Mouse (Mus musculus): Measurements from ENCODE around the gene Acrbp. TPM values are rescaled to one million over a fixed set of nuclear protein-coding genes. Genes with fewer than 3 reads are reported as not detected.
A peak's percentile ranks its signal among the peaks of the same experiment; 100 is the strongest.

Gene Acrbp
- 1.4 TPM for polyA plus RNA-seq (2012; fragmentation: generic; extraction: Trizol)

DNA sequence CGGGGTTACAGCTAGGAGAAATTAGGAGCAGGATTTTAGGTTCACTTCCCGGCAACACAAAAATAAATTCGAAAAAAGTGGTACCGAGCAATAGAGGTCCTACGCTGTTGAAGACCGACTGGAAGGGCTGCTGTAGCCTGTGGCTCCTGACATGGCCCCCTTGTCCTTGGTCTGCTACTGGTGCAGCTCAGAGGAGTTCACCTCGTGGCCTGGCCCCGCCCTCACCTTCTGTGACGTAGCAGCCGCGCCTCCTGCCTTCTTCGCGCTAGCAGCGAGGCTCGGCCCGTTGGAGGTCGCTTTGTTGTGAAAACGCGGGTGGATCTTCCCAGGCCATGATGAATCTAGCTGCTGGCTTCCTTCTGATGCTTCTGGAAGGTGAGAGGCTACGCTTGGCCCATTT, at the start of gene Acrbp:
Gene Acrbp (plus strand): TSS at position 12 of the 400 bp plus-strand sequence.
- Histone ChIP-seq H3K4me2 (ENCODE audit: low read depth) (no peak within 1 kb of the TSS), H3K36me3 (ENCODE audit: control insufficient read depth, insufficient read depth) (peaks cover 19% of the 10 kb centered on the region), H3K27me3 (ENCODE audit: control insufficient read depth, insufficient read depth, insufficient read length) (no peaks in the 10 kb centered on the region), H3ac (ENCODE audit: control insufficient read depth, insufficient read length) (no peak within 1 kb of the TSS), H3K4me3 (no peak within 1 kb of the TSS), H3K79me2 (ENCODE audit: control insufficient read depth, insufficient read depth) (no peaks in the 10 kb centered on the region)
- no peak for TF ChIP-seq TCF3 (IDR thresholded peaks at IDR 0.05; ENCODE audit: insufficient read length, low read depth)
- no peak for TF ChIP-seq SRF (IDR thresholded peaks at IDR 0.05; ENCODE audit: control insufficient read depth, insufficient read length, low read depth)
- TF ChIP-seq USF1 (IDR thresholded peaks at IDR 0.05; ENCODE audit: low read depth): no peak
- TF ChIP-seq POLR2AphosphoS2 (IDR thresholded peaks at IDR 0.05; ENCODE audit: insufficient read length, low read depth): no peak
- no peak for TF ChIP-seq MYOD1 (IDR thresholded peaks at IDR 0.05; ENCODE audit: control insufficient read depth in 1 of 3, insufficient read length in 2 of 3, low read depth in 2 of 3)
- TF ChIP-seq REST (IDR thresholded peaks at IDR 0.05; ENCODE audit: insufficient read depth, insufficient read length): no peak
- TF ChIP-seq E2F4 (IDR thresholded peaks at IDR 0.05; ENCODE audit: insufficient read depth): no peak
- no peak for TF ChIP-seq CEBPB (IDR thresholded peaks at IDR 0.05; ENCODE audit: insufficient read depth, poor library complexity, severe bottlenecking)
- TF ChIP-seq MAX (IDR thresholded peaks at IDR 0.05; ENCODE audit: low read depth): no peak
- TF ChIP-seq MYOG (IDR thresholded peaks at IDR 0.05; ENCODE audit: control insufficient read depth in 1 of 3, insufficient read depth in 1 of 3, insufficient read length in 2 of 3, low read depth in 2 of 3): no peak
- no peak for TF ChIP-seq POLR2A (IDR thresholded peaks at IDR 0.05; ENCODE audit: insufficient read length, low read depth)
- TF ChIP-seq TCF12 (IDR thresholded peaks at IDR 0.05; ENCODE audit: insufficient read depth, poor library complexity, severe bottlenecking): no peak

DNA sequence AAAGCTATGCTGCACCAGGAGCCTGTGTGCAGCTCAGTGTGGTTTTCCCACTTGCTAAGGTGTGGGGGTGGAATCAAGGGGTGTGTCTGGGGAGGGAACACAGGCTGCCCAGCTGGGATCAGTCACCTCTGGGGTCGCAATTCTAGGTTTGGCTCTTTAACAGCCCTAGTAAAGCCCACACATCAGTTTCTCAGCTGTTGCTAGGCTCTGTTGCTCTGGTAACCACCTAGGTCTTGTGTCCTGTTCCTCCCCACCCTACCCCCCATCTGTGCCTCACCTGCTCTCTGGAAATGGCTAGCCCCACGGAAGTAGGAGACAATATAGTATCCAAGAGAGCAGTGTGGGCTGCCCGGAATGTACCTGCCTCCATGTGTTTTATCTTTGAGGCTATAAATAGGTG, 45.8 kb upstream of the Acrbp start:
- TF ChIP-seq SRF (IDR thresholded peaks at IDR 0.05; ENCODE audit: control insufficient read depth, insufficient read length, low read depth) (no peak), TCF3 (IDR thresholded peaks at IDR 0.05; ENCODE audit: insufficient read length, low read depth) (no peak), MYOG (IDR thresholded peaks at IDR 0.05; ENCODE audit: control insufficient read depth in 1 of 3, insufficient read depth in 1 of 3, insufficient read length in 2 of 3, low read depth in 2 of 3) (no peak), MAX (IDR thresholded peaks at IDR 0.05; ENCODE audit: low read depth) (no peak)
- H3K36me3 ChIP-seq (ENCODE audit: control insufficient read depth, insufficient read depth): no peaks in the 10 kb centered on the region
- no peak overlapping the region for H3K4me3 ChIP-seq
- no peaks in the 10 kb centered on the region for H3K79me2 ChIP-seq (ENCODE audit: control insufficient read depth, insufficient read depth)
- H3K4me2 ChIP-seq (ENCODE audit: low read depth): no peak overlapping the region
- H3ac ChIP-seq (ENCODE audit: control insufficient read depth, insufficient read length): no peak overlapping the region
- H3K27me3 ChIP-seq (ENCODE audit: control insufficient read depth, insufficient read depth, insufficient read length): no peaks in the 10 kb centered on the region

DNA sequence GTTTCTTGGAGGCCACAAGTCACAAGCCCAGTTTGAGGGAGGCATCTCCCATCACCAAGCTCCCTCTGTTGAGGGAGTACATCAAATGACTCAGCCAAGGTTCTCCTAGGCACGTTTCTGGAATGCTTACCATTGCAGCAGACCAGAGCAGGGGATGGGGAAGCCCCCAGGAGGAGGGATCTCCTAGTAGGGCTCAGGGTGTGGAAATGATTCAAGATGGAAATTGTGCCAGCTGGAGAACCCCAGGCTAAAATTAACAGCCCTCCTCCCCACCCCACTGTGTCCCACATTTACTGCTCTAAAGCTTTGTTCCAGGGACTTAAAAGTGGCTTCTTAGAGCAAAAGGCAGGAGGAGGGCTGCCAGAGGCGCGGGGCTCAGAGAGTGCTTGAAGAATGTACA, 44.4 kb upstream of the Acrbp start:
- no peak for TF ChIP-seq USF1 (IDR thresholded peaks at IDR 0.05; ENCODE audit: low read depth)
- no peak for TF ChIP-seq SRF (IDR thresholded peaks at IDR 0.05; ENCODE audit: control insufficient read depth, insufficient read length, low read depth)
- TF ChIP-seq REST (IDR thresholded peaks at IDR 0.05; ENCODE audit: insufficient read depth, insufficient read length): no peak
- no peak for TF ChIP-seq MYOG (IDR thresholded peaks at IDR 0.05; ENCODE audit: control insufficient read depth in 1 of 3, insufficient read depth in 1 of 3, insufficient read length in 2 of 3, low read depth in 2 of 3)
- no peak for TF ChIP-seq TCF12 (IDR thresholded peaks at IDR 0.05; ENCODE audit: insufficient read depth, poor library complexity, severe bottlenecking)
- TF ChIP-seq POLR2A (IDR thresholded peaks at IDR 0.05; ENCODE audit: insufficient read length, low read depth): no peak
- no peak for TF ChIP-seq MAX (IDR thresholded peaks at IDR 0.05; ENCODE audit: low read depth)
- no peak for TF ChIP-seq MYOD1 (IDR thresholded peaks at IDR 0.05; ENCODE audit: control insufficient read depth in 1 of 3, insufficient read length in 2 of 3, low read depth in 2 of 3)
- TF ChIP-seq POLR2AphosphoS2 (IDR thresholded peaks at IDR 0.05; ENCODE audit: insufficient read length, low read depth): no peak
- TF ChIP-seq CEBPB (IDR thresholded peaks at IDR 0.05; ENCODE audit: insufficient read depth, poor library complexity, severe bottlenecking): no peak
- no peak for TF ChIP-seq E2F4 (IDR thresholded peaks at IDR 0.05; ENCODE audit: insufficient read depth)
- no peak for TF ChIP-seq TCF3 (IDR thresholded peaks at IDR 0.05; ENCODE audit: insufficient read length, low read depth)
- Histone ChIP-seq H3ac (ENCODE audit: control insufficient read depth, insufficient read length) (no peak overlapping the region), H3K4me2 (ENCODE audit: low read depth) (no peak overlapping the region), H3K27me3 (ENCODE audit: control insufficient read depth, insufficient read depth, insufficient read length) (no peaks in the 10 kb centered on the region), H3K79me2 (ENCODE audit: control insufficient read depth, insufficient read depth) (peaks cover 6% of the 10 kb centered on the region), H3K36me3 (ENCODE audit: control insufficient read depth, insufficient read depth) (no peaks in the 10 kb centered on the region), H3K4me3 (no peak overlapping the region)

DNA sequence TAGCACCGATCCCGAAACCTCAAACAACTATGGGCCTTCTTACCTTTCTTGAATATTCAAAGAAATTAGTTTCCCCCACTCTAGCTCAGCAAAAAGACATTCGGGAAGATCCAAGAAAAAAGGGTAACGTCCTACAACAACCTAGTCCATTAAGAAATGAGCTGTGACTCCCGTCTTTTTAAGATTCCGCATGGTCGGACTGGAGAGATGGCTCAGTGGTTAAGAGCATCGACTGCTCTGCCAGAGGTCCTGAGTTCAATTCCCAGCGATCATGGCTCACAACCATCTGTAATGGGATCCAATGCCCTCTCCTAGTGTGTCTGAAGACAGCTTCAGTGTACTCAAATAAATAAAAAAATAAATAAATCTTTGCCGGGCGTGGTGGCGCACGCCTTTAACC, 41.4 kb upstream of the Acrbp start:
- no peak for TF ChIP-seq E2F4 (IDR thresholded peaks at IDR 0.05; ENCODE audit: insufficient read depth)
- TF ChIP-seq MYOD1 (IDR thresholded peaks at IDR 0.05; ENCODE audit: control insufficient read depth in 1 of 3, insufficient read length in 2 of 3, low read depth in 2 of 3): no peak
- TF ChIP-seq POLR2AphosphoS2 (IDR thresholded peaks at IDR 0.05; ENCODE audit: insufficient read length, low read depth): no peak
- no peak for TF ChIP-seq TCF12 (IDR thresholded peaks at IDR 0.05; ENCODE audit: insufficient read depth, poor library complexity, severe bottlenecking)
- TF ChIP-seq REST (IDR thresholded peaks at IDR 0.05; ENCODE audit: insufficient read depth, insufficient read length): no peak
- TF ChIP-seq SRF (IDR thresholded peaks at IDR 0.05; ENCODE audit: control insufficient read depth, insufficient read length, low read depth): no peak
- TF ChIP-seq POLR2A (IDR thresholded peaks at IDR 0.05; ENCODE audit: insufficient read length, low read depth): no peak
- no peak for TF ChIP-seq USF1 (IDR thresholded peaks at IDR 0.05; ENCODE audit: low read depth)
- TF ChIP-seq MAX (IDR thresholded peaks at IDR 0.05; ENCODE audit: low read depth): no peak
- Histone ChIP-seq H3K4me2 (ENCODE audit: low read depth) (peak overlapping the region; percentile 83), H3K4me3 (peak overlapping the region; percentile 60), H3K36me3 (ENCODE audit: control insufficient read depth, insufficient read depth) (peaks cover 13% of the 10 kb centered on the region), H3K79me2 (ENCODE audit: control insufficient read depth, insufficient read depth) (peaks cover 36% of the 10 kb centered on the region), H3K27me3 (ENCODE audit: control insufficient read depth, insufficient read depth, insufficient read length) (no peaks in the 10 kb centered on the region), H3ac (ENCODE audit: control insufficient read depth, insufficient read length) (peak overlapping the region; percentile 94)

DNA sequence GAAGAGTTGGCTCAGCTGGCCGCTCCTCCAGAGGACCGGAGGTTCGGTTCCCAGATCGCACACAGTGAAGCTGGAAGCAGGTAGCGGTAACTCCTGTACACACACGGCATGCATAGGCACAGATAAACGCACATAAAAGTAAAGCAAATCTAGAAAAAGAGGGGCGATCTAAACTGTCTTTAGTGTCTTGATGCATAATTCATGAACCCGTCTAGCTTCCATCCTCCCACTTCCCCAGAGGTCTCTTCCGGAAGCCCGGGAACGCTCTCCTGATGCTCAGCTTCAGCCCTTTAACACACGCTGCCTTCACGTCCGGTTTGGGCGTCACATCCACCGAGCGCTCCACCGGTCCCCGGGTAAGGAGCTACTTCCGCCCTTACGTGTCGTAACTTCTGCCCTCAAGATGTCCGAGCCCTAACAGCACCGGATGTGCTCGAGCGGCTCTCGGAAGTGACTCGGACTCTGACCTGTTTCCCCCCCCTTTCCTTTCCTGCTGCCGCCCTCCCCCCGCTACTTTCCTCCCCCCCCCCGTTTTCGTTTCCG, 40.8 kb upstream of the Acrbp start:
- peaks cover 13% of the 10 kb centered on the region for H3K36me3 ChIP-seq (ENCODE audit: control insufficient read depth, insufficient read depth)
- peak overlapping the region; percentile 60 for H3K4me3 ChIP-seq
- H3K4me2 ChIP-seq (ENCODE audit: low read depth): peak overlapping the region; percentile 83
- peaks cover 42% of the 10 kb centered on the region for H3K79me2 ChIP-seq (ENCODE audit: control insufficient read depth, insufficient read depth)
- TF ChIP-seq TCF12 (IDR thresholded peaks at IDR 0.05; ENCODE audit: insufficient read depth, poor library complexity, severe bottlenecking) (no peak), SRF (IDR thresholded peaks at IDR 0.05; ENCODE audit: control insufficient read depth, insufficient read length, low read depth) (peak; percentile 75), POLR2A (IDR thresholded peaks at IDR 0.05; ENCODE audit: insufficient read length, low read depth) (peak; percentile 65), POLR2AphosphoS2 (IDR thresholded peaks at IDR 0.05; ENCODE audit: insufficient read length, low read depth) (peak; percentile 96)
- peak overlapping the region; percentile 94 for H3ac ChIP-seq (ENCODE audit: control insufficient read depth, insufficient read length)
- no peaks in the 10 kb centered on the region for H3K27me3 ChIP-seq (ENCODE audit: control insufficient read depth, insufficient read depth, insufficient read length)

All from myocyte (in vitro differentiated cells).